Mouse (Mus musculus): ENCODE data around the gene Chtop.

- TF ChIP-seq POLR2A (IDR thresholded peaks at IDR 0.05; ENCODE audit: borderline replicate concordance, insufficient read depth, low read length) (no peak), CTCF (IDR thresholded peaks at IDR 0.05; ENCODE audit: borderline replicate concordance, insufficient read depth, low read depth, low read length) (no peak)
Observed at GRCm38 (mm10) chr3:90537905-90538296, 28.6 kb upstream of the Chtop start.

All from cerebellum, adult 2 months (tissue).